Mouse (Mus musculus): ENCODE results near the gene Hspb6.

- TF ChIP-seq EP300 (IDR thresholded peaks at IDR 0.05; ENCODE audit: insufficient read depth, low read depth, low read length) = no peak
- TF ChIP-seq CTCF (IDR thresholded peaks at IDR 0.05; ENCODE audit: low read depth, low read length) = no peak
These were observed 1.4 kb upstream of the Hspb6 start for GRCm38 (mm10) chr7:30550603-30551002.
